Mouse (Mus musculus): ENCODE data around the gene Flrt1. TPM values are rescaled to one million over a fixed set of nuclear protein-coding genes. Genes with fewer than 3 reads are reported as not detected.

Flrt1 gene
- polyA plus RNA-seq (2012; ENCODE audit: insufficient read depth, insufficient read length, missing spikeins): 0.59 TPM in 1 of 2 replicates, not detected in the other

DNA sequence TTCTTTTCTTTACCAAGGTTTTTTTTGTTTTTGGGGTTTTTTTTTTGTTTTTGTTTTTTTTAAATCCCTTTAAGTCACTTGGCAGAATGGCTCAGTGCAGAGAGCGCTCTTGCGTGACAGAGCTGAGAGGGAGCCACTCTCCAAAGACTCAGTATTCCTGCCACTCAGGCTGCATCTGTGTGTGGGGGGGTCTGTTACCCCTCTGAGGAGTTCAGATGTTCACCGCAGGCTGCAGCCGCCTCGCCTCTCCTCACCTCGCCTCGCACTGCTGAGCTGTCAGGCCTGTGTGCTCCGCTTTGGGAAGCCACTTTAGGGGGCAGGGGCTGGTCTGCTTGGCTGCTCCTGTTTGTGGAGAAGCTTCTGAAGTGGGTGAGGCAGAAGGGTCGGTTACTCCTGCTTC lies at the start of gene Flrt1:
Gene Flrt1, minus strand, starts transcription at position 186 of the 400 bp plus-strand sequence.
- Histone ChIP-seq H3K4me1 (ENCODE audit: control insufficient read depth, insufficient read depth, insufficient read length, low read length) (peaks cover 27% of the 10 kb centered on the region), H3K4me3 (ENCODE audit: insufficient read depth, low read depth, low read length) (no peak within 1 kb of the TSS), H3K27ac (replicated peaks; ENCODE audit: low read depth, low read length) (no peak within 1 kb of the TSS)

DNA sequence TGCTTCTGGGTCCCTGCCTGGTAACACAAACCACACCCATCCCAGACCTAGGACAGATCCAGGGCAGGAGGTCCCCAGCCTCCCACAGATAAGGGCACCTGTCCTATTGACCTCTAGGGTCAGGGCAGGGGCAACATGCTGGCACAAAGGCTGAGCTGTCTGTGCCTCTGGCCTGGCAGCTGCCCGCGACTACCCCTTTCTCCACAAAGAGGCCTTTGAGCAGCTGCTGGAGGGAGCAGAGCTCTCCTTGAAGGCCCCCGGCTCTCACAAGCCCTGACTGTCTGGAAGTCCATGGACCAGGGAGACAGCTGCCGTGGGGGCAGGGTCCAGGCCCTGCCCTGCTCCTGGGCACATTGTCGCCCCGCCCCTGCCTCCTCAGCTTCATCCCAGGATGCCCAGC lies 49.7 kb upstream of the Flrt1 start:
- no peaks in the 10 kb centered on the region for H3K4me1 ChIP-seq (ENCODE audit: control insufficient read depth, insufficient read depth, insufficient read length, low read length)
- no peak overlapping the region for H3K4me3 ChIP-seq (ENCODE audit: insufficient read depth, low read depth, low read length)
- H3K27ac ChIP-seq (replicated peaks; ENCODE audit: low read depth, low read length): no peak overlapping the region

DNA sequence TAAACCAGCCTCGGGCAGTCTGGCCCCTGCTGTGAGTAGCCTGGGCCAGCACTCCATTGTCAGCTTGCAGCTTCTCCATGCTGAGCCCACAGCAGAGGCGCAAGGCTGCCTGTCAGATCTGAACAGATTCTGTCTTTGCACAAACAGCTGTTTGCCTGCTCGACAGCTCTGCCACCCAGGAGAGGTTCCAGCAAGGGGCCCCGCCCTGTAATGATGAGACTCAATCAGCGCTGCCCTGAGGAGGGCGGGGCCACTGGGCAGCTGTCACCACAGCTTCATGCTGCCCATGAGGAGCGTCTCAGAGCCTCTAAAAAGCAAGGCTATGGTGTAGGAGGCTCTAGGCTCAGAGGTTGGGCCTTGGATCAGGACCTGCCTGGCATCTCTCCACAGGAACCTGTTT lies 47.7 kb upstream of the Flrt1 start:
- H3K27ac ChIP-seq (replicated peaks; ENCODE audit: low read depth, low read length): no peak overlapping the region
- peaks cover 4% of the 10 kb centered on the region; the same call in 1 of the 2 replicates for H3K4me1 ChIP-seq (ENCODE audit: control insufficient read depth, insufficient read depth, insufficient read length, low read length)
- H3K4me3 ChIP-seq (ENCODE audit: insufficient read depth, low read depth, low read length): no peak overlapping the region

DNA sequence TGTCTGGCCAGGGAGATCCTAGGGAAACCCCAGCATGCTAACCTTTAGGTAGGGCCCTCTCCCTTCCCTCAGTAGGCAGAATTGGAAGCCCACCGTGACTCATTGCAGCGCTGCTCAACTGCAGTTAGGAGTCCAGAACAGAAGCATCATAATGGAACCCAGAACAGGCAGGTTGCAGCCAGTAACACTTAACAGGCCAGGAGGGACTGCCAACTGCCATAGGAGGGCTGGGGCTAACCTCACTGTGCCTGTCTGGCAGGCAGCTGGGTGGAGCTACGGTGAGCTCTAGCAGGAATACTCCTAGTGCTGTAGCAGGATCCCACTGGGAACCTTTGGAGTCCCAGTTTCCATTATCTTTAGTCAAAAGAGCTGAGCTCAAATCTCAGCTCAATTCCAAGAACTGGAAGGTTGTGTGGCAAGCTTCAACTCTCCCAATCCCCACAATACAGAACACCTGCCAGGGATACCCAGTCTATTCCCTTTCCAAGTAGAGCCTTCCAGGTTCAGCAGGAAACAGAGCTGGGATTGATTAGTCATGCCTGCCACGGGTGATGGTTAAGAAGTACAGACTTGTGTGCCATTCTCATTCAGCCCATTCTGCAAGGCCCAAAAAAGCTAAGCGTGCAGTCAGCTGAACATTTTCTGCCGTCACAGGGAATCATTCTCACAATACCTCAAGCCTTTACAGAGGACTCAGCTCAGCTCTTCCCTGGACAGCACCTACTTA lies 46.6 kb upstream of the Flrt1 start:
- Histone ChIP-seq H3K4me1 (ENCODE audit: control insufficient read depth, insufficient read depth, insufficient read length, low read length) (peaks cover 4% of the 10 kb centered on the region; the same call in 1 of the 2 replicates), H3K4me3 (ENCODE audit: insufficient read depth, low read depth, low read length) (no peak overlapping the region), H3K27ac (replicated peaks; ENCODE audit: low read depth, low read length) (no peak overlapping the region)

GRCm38 (mm10) chr19:7151300-7151926 lies 45.9 kb upstream of the Flrt1 start:
- H3K4me3 ChIP-seq (ENCODE audit: insufficient read depth, low read depth, low read length): no peak overlapping the region
- H3K27ac ChIP-seq (replicated peaks; ENCODE audit: low read depth, low read length): no peak overlapping the region
- peaks cover 4% of the 10 kb centered on the region; the same call in 1 of the 2 replicates for H3K4me1 ChIP-seq (ENCODE audit: control insufficient read depth, insufficient read depth, insufficient read length, low read length)

- H3K4me1 ChIP-seq (ENCODE audit: control insufficient read depth, insufficient read depth, insufficient read length, low read length): peaks cover 4% of the 10 kb centered on the region; the same call in 1 of the 2 replicates
- no peak overlapping the region for H3K27ac ChIP-seq (replicated peaks; ENCODE audit: low read depth, low read length)
- H3K4me3 ChIP-seq (ENCODE audit: insufficient read depth, low read depth, low read length): no peak overlapping the region
Measured at GRCm38 (mm10) chr19:7149158-7149685, 43.7 kb upstream of the Flrt1 start.

DNA sequence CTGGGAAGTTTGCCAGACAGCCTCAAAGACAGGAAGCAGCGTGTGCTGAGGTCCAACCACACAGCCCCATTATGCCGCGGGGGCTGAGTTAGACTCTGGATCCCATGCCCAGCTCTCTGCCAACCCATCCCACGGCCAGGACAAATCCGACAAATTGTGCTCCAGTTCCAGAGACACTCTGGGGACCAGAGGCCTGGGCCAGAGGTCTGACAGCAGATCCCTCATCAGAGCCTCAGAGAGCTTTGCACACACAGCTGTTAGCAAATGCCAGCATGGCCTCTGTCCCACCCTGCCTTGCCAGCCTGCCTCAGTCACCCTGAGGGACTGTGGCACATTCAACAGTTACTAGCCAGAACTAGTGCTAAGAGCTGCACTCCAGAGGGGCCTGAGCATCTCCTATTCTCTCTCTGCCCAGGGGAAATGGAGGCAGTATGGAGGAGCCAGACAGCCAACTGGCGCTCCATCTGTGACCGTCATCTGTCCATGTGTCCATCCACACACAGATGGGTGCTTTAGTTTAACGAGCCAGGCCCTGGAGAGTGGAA lies 43.1 kb upstream of the Flrt1 start:
- Histone ChIP-seq H3K27ac (replicated peaks; ENCODE audit: low read depth, low read length) (no peak overlapping the region), H3K4me1 (ENCODE audit: control insufficient read depth, insufficient read depth, insufficient read length, low read length) (peaks cover 7% of the 10 kb centered on the region), H3K4me3 (ENCODE audit: insufficient read depth, low read depth, low read length) (no peak overlapping the region)

DNA sequence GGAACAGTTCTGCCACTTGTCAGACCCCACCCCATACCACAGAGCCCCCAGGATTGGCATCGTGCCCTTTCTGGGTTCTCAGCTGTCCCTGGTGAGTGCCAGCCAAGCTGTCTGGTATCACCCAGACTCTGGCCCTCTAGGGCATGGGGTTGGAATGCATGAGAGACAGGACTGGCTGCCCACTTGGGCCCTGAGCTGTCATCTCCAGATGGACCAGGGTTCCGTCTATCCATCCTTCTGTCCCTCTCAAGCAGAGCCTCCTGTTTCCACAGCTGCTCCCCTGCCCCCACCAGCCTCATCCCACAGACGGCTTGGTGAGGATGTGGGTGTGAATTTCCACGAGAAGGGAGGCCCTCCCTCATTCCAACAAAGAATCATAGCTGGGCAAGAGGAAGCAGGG lies 42.6 kb upstream of the Flrt1 start:
- Histone ChIP-seq H3K4me3 (ENCODE audit: insufficient read depth, low read depth, low read length) (no peak overlapping the region), H3K27ac (replicated peaks; ENCODE audit: low read depth, low read length) (no peak overlapping the region), H3K4me1 (ENCODE audit: control insufficient read depth, insufficient read depth, insufficient read length, low read length) (peaks cover 8% of the 10 kb centered on the region)

- peaks cover 8% of the 10 kb centered on the region for H3K4me1 ChIP-seq (ENCODE audit: control insufficient read depth, insufficient read depth, insufficient read length, low read length)
- no peak overlapping the region for H3K4me3 ChIP-seq (ENCODE audit: insufficient read depth, low read depth, low read length)
- H3K27ac ChIP-seq (replicated peaks; ENCODE audit: low read depth, low read length): no peak overlapping the region
Measured at GRCm38 (mm10) chr19:7146376-7146775, 40.8 kb upstream of the Flrt1 start.

GRCm38 (mm10) chr19:7144458-7144857 lies 38.9 kb upstream of the Flrt1 start:
- H3K4me3 ChIP-seq (ENCODE audit: insufficient read depth, low read depth, low read length): no peak overlapping the region
- peaks cover 8% of the 10 kb centered on the region for H3K4me1 ChIP-seq (ENCODE audit: control insufficient read depth, insufficient read depth, insufficient read length, low read length)

DNA sequence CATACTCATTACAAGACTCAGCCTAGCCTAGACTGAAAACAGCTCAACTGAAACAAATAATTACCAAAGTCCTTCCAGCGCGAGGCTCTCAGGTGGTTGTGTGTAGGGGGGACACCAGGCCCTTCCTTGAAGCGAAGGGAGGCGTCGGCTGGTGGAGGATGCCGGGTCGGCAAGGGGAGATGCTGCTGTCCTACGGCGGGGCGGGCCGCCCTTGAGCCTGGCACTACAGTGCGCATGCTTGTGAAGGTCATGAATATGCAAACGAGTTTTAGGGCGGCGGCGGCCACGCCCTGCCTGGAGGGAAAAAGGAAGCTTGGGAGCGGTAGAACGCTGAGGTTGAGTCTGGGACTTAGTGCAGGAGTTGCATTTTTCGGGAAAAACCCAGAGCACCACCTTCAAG lies 38.3 kb upstream of the Flrt1 start:
- Histone ChIP-seq H3K27ac (replicated peaks; ENCODE audit: low read depth, low read length) (no peak overlapping the region), H3K4me3 (ENCODE audit: insufficient read depth, low read depth, low read length) (peak overlapping the region; percentile 38), H3K4me1 (ENCODE audit: control insufficient read depth, insufficient read depth, insufficient read length, low read length) (peaks cover 5% of the 10 kb centered on the region)

More at GRCm38 (mm10) chr19:7144458-7144857, 38.9 kb upstream of the Flrt1 start:
- no peak overlapping the region for H3K27ac ChIP-seq (replicated peaks; ENCODE audit: low read depth, low read length)

DNA sequence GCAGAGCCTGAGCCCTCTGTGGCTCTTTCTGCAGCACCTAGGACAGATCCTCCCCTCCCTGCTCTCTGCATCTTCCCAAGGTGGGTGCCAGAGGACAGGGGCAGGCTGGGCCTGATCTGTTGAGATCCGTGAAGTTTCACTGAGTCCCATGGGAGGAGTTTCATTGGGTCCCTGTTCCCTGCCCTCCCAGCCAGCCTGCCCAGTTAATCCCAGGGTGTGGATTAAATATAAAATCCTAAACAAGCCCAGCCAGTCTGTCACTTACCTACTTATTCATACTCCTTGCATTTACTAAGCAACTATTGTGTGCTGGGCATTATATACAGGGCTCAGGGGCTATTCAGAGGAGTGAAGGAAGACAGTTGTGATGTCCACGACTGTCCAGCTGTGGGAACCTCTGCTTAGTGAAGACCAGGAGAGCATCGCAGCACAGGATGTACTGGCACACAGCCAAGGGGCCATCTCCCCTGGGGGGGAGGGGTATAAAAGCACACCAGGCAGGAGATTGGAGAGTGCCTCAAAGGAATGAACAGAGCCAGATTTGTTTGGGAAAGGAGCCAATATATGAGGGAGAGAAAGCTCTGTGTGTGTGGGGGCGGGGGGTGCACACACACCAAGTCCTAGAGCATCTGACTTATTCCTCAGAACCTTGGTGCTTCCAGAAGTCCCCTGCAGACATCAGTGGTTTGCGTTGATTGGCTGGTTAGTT lies 36.8 kb upstream of the Flrt1 start:
- Histone ChIP-seq H3K27ac (replicated peaks; ENCODE audit: low read depth, low read length) (no peak overlapping the region), H3K4me1 (ENCODE audit: control insufficient read depth, insufficient read depth, insufficient read length, low read length) (peaks cover 4% of the 10 kb centered on the region), H3K4me3 (ENCODE audit: insufficient read depth, low read depth, low read length) (no peak overlapping the region)

GRCm38 (mm10) chr19:7140856-7141421 lies 35.4 kb upstream of the Flrt1 start:
- Histone ChIP-seq H3K27ac (replicated peaks; ENCODE audit: low read depth, low read length) (no peak overlapping the region), H3K4me1 (ENCODE audit: control insufficient read depth, insufficient read depth, insufficient read length, low read length) (peaks cover 4% of the 10 kb centered on the region), H3K4me3 (ENCODE audit: insufficient read depth, low read depth, low read length) (no peak overlapping the region)

- H3K27ac ChIP-seq (replicated peaks; ENCODE audit: low read depth, low read length): no peak overlapping the region
- peaks cover 4% of the 10 kb centered on the region for H3K4me1 ChIP-seq (ENCODE audit: control insufficient read depth, insufficient read depth, insufficient read length, low read length)
- H3K4me3 ChIP-seq (ENCODE audit: insufficient read depth, low read depth, low read length): no peak overlapping the region
Measured at GRCm38 (mm10) chr19:7140373-7140772, 34.8 kb upstream of the Flrt1 start.

DNA sequence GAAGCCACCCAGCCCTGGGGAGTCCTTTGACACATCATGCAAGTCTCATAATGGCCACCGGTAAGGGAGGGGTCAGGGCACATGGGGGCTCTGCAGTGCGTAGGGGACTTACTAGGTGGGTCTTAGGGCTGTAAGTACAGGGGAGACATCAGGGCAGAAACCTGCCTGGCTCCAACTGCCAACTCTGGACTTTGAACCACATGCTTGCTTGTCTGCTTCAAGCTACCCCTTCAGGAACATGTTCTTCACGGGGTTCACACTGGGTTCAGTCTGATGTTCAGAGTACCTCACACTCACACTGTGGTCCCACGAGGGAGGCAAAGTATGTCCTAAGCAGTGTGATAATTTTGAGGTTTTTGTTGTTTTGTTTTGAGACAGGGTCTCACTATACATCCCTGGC lies 33.8 kb upstream of the Flrt1 start:
- H3K4me1 ChIP-seq (ENCODE audit: control insufficient read depth, insufficient read depth, insufficient read length, low read length): peaks cover 4% of the 10 kb centered on the region

More for the DNA sequence above, 33.8 kb upstream of the Flrt1 start:
- no peak overlapping the region for H3K4me3 ChIP-seq (ENCODE audit: insufficient read depth, low read depth, low read length)
- H3K27ac ChIP-seq (replicated peaks; ENCODE audit: low read depth, low read length): no peak overlapping the region

All from brown adipose tissue, adult 24 weeks (tissue).